Mouse (Mus musculus) forebrain, postnatal 0 days (tissue): ENCODE measurements around the gene Gm10058. TPM values are rescaled to one million over a fixed set of nuclear protein-coding genes. Genes with fewer than 3 reads are reported as not detected.
"Not testable (repeated sequence)": the region's sequence is repeated elsewhere in the genome, so short reads cannot be mapped to it uniquely, and the experiment has no call there.

Source experiments
- ATAC-seq: fragments of 200-750 bp; cut with Nextera tagmentation; 2 replicates; pipeline ENCODE4 v1.8.0; 2017; ENCODE audit warnings: mild to moderate bottlenecking, moderate library complexity
- DNase-seq: peaks from one replicate; pipeline ENCODE4 v3.0.0-alpha.2; 2015
- H3K27ac ChIP-seq: fragments of 300-500 bp; sonication (generic); 2 replicates; pipeline ENCODE4 v1.5.1; 2014; ENCODE audit warnings: low read depth, mild to moderate bottlenecking, antibody characterized with exemption, low read length, moderate library complexity, mixed read lengths
- H3K27me3 ChIP-seq: fragments of 300-500 bp; sonication (generic); 2 replicates; pipeline ENCODE4 v1.6.1; 2014; ENCODE audit warnings: mild to moderate bottlenecking, low read length, mixed read lengths; ENCODE audit not compliant: insufficient read depth
- H3K36me3 ChIP-seq: fragments of 300-500 bp; sonication (generic); 2 replicates; pipeline ENCODE4 v1.6.1; 2014; ENCODE audit warnings: mild to moderate bottlenecking, moderate library complexity; ENCODE audit not compliant: insufficient read depth
- H3K4me1 ChIP-seq: fragments of 300-500 bp; sonication (generic); 2 replicates; pipeline ENCODE4 v1.6.1; 2014; ENCODE audit warnings: antibody characterized with exemption; ENCODE audit not compliant: insufficient read depth
- H3K4me2 ChIP-seq: fragments of 300-500 bp; sonication (generic); 2 replicates; pipeline ENCODE4 v1.6.1; 2014; ENCODE audit warnings: low read depth, mild to moderate bottlenecking, moderate library complexity
- H3K4me3 ChIP-seq: fragments of 300-500 bp; sonication (generic); 2 replicates; pipeline ENCODE4 v1.5.1; 2014; ENCODE audit warnings: low read depth, low read length, mixed read lengths
- H3K9ac ChIP-seq: fragments of 300-500 bp; sonication (generic); 2 replicates; pipeline ENCODE4 v1.6.1; 2014; ENCODE audit warnings: mild to moderate bottlenecking
- H3K9me3 ChIP-seq: fragments of 300-500 bp; sonication (generic); 2 replicates; pipeline ENCODE4 v1.6.1; 2016; ENCODE audit warnings: low read length
- WGBS: fragments of 180-500 bp; shearing (Covaris S2); extraction: QIAGEN DNeasy Blood & Tissue Kit; methylation state at CpG from one replicate; pipeline ENCODE4 v1.1.7; 2014; 5-methylcytosine and 5-hydroxymethylcytosine counted together
- polyA plus RNA-seq: library from polyadenylated mRNA; unstranded; fragments of >200 nt; fragmentation: Nextera tagmentation; extraction: Ambion mirVana; gene quantifications from 2 replicates; pipeline ENCODE4 v1.2.1, GENCODE M21; 2015
- total RNA-seq: library from RNA; depleted of rRNA; stranded (reverse); fragments of >200 nt; gene quantifications from 2 replicates; pipeline ENCODE4 v1.2.3, GENCODE M21; 2014; rRNA removed

Gm10058 gene
- total RNA-seq (not detected in 2 replicates), polyA plus RNA-seq (not detected in 2 replicates)

GRCm38 (mm10) chrX:27946785-27947184, at the start of gene Gm10058:
Gm10058 (minus strand) TSS chrX:27946885.
- no CpG with 5 or more reads among the region's 5 CpGs for WGBS

More at GRCm38 (mm10) chrX:27946785-27947184, at the start of gene Gm10058:
- H3K4me1 ChIP-seq, H3K4me2 ChIP-seq, H3K27ac ChIP-seq, ATAC-seq, H3K27me3 ChIP-seq, H3K9me3 ChIP-seq, H3K36me3 ChIP-seq, H3K9ac ChIP-seq, H3K4me3 ChIP-seq, DNase-seq: not testable (repeated sequence)
